Mouse (Mus musculus) monocyte, adult 5-6 weeks (primary cell): ENCODE data around the gene Prx. TPM values are rescaled to one million over a fixed set of nuclear protein-coding genes. Genes with fewer than 3 reads are reported as not detected.

ENCODE experiments used
- ATAC-seq: fragments of 153-309, 156-312 bp; replicated peaks from 2 replicates; pipeline ENCODE4 v1.8.0; 2017; ENCODE audit warnings: mild to moderate bottlenecking; ENCODE audit not compliant: low TSS enrichment, insufficient number of reproducible peaks, severe bottlenecking, poor library complexity, low FRiP score
- total RNA-seq: library from RNA; stranded (forward); fragments of 200-1000, 200-491, 200-594 nt; gene quantifications from 3 replicates; pipeline ENCODE4 v1.2.3, GENCODE M21; 2017

Prx gene
- 0.19 to 0.53 TPM (median 0.38 TPM) in 3 replicates for total RNA-seq

DNA sequence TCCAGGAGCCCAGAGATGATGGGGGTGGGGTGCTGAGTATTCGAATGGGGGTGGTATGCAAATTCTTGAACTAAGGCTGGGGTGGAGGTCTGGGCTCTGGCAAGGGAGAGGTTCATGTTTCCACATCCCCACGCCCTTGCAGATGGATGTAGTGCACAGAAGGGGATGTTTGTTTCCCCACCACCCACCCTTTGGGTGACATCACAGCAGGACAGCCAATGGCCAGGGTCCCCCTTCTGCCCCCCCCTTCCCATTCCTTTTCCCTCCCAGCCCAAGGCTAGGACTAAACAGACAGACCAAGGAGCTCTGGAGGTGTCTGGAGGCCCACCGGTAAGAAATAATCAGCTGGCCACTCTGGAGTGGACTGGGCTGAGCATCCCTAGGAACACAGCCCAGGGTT, at the start of gene Prx:
Prx (plus strand) TSS at position 289 of the 400 bp plus-strand sequence.
- no peak for ATAC-seq

DNA sequence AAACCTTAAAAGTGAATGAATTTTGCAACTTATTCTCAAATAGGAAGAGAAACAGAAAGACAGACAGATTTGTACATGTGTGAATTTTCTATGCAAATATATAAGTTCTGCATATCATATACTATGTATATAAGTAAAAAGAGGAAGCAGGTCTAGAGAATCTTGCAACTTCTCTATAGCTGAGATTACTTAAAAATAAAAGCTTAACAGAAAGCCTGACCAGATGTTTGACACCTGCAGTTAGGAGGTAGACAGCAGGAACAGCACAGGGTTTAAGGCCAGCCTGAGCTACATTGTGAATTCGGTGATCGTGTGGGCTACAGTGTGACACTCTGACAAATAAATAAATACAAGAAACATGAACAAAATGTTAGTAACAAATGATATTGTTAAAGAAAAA, 47.8 kb upstream of the Prx start:
- 0 out of 2 replicates have a peak, but pooled peaks have one; percentile 7 for ATAC-seq

DNA sequence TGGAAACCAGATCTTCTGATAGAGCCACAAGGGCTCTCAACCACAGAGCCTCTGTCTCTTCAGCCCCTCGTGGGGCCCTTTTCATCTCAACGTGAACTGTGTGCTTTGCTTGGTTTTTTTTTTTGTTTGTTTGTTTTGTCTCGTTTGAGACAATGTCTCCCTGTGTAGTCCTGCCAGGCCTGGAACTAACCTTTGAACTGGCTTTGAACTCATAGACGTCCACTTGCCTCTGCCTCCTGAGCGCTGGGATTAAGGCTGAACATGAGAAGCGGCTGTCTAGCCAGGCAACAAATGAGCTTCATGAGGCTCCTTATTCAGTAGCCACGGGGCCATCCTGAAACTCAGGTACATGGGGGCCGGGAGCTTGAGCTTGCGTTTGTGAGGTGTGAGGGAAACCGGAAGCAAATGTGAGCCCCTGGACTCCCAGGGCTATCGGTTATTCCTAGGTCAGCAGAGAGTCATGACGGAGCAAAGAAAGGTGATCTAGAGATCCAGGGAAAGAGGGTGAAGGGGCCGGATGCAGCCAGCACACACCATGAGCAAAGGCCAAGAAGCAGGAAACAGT, 46.8 kb upstream of the Prx start:
- no peak for ATAC-seq

DNA sequence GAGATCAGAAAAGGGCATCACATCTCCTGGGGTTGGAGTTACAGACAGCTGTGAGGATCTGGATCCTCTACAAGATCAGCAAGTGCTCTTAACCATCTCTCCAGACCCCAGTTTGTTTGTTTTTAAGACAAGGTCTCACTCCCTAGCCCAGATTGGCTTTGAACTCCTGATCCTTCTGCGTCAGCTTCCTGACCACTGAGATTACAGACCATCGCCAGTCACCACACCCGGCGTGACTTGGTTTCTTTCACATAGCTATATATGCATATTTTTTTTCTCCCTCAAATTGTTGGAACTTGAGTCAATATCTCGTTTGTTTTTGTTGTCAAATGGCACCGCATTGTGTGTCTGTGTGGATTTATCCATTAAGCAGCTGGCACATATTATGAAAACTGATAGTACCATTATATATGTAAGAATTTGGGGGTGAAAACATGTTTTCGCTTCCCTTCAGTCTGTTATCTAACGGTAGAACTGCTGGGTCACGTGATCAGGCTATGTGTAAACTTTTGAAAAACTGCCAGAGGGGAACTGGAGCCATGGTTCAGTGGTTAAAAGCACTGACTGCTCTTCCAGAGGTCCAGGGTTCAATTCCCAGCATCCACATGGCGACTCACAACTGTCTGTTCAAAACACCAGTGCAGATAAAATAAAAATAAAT, 44.5 kb upstream of the Prx start:
- no peak for ATAC-seq

DNA sequence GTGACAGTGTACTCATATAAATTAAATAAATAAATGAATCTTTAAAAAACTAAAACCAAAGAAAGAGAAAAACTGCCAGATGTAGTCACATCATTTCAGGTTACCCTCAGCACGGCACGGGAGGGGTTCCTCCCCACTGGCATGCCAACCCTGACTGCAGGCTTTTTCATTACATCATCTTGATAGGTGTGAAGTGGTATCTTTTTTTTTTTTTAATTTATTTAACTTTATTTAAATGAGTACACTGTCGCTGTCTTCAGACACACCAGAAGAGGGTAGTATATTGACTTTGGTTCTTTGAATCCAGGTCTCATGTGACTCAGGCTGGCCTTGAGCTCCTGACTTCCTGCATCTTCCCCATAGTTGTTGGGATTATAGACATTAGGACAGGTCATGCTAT, 43.9 kb upstream of the Prx start:
- no peak for ATAC-seq

DNA sequence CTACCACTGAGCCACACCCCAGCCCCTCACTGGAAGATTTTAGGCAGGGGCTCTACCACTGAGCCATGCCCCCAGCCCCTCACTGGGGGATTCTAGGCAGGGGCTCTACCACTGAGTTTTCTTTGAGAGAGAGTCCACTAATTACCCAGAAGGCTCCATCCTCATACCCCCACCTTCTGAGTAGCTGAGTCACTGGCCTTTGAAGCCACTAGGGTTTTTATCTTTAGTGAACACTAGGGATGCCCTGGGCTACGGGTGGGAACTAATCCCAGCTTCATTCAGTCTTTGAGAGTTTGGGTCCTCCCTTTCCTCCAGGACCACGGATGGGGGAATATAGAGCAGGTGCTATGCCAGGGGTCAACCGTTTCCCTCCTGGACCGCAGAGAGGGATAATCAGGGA, 40.5 kb upstream of the Prx start:
- no peak for ATAC-seq

DNA sequence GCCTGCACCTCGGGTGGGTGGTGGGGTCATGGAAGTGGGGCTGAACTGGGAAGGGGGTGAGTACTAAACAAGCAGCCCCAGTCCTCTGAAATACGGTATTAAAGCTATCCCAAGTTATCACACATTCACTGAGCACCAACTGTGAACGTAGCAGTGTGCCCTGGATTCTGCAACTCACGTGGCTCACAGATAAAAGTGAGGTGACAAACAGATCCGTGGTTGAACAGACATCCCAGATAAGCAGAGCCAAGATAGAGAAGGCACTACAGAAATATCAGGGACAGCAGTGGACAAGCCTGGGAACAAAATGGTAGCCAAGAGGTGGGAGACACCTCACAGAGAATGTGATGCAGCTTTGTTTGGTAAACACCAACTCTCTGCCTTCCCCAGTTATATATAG, 39.5 kb upstream of the Prx start:
- ATAC-seq: no peak

DNA sequence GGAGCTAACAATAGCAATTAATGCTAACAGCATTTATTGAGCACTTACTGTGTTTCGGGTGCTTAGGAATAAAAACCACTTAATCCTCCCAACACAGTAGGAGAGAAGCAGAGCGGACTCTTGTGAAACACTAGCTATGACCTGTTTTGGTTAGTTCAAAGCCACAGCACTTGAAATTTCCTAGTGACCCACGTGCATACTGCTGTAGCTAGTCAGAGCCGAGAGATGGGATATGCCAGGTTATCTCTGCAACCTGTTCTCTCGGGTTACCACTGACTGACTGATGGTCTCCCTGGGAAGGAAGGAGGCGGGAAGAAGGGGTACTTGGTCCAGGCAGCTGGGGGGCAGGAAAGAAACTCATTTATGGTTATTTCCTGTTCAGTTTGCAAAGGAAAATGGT, 38.6 kb upstream of the Prx start:
- ATAC-seq: no peak

DNA sequence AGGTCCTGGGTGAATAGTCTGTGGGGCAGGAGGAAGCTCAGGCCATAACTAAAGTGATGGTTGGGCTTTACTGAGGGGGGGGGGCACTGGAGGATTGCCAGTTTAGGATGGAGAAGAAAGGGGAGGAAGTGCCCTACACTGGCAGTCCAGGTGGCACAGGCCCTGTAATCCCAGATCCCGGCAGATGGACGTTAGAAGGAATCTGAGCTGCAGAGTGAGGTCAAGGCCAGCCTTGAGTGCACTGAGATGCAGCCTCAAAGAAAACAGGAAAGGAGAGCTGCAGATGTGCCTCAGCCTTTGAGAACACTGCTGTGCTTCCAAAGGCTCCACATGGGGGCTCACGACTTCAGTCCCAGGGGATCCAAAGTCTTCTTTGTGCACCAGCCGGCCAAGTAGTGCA, 31.5 kb upstream of the Prx start:
- ATAC-seq: no peak

DNA sequence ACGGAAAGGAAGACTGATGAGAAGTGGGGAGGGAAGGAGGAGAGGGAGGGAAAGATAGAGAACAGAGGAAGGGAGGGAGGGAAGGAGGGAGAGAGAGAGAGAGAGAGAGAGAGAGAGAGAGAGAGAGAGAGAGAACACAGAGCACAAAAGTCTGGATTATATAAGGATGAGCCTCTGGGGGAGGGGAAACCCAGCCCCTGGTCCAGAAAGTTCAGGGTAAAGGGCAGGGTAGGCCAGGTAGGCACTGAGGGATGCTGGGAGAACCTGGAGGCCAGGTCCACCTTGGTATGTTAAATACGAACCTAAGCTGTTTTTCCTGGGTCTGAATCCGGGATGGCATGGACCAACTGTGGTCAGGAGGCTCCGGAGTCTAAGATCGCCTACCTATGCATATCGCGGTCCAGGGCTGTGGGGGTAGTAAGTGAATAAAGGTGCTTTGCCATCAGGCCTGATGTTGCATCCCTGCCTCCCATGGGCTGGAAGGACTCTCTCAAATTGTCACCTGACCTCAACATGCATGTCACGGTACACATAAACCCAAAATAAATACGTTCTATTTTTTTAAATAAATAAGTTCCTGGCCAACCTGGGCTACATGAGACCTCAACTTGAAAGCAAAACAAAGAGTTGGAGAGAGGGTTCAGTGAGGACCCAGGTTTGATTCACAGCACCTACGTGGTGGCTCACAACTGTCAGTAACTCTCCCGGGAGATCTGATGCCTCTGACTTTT, 27.6 kb upstream of the Prx start:
- no peak for ATAC-seq

DNA sequence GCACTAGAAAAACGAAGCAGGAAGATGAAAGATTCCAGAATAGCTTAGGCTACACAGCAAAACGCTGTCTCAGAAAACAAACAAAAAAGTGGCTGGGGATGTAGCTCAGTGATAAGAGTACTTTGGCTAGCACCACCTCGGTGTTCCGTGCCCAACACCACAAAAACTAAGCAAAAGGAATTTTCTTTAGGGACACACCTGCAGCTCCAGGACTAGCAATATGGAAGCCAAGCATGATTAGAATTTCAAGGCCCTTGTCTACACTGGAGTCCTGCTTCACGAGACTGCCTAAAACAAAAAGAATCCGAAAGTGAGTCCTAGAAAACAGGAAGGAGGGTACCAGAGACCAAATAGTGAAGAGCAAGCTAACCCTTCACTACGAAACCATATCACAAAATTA, 26.5 kb upstream of the Prx start:
- no peak for ATAC-seq

DNA sequence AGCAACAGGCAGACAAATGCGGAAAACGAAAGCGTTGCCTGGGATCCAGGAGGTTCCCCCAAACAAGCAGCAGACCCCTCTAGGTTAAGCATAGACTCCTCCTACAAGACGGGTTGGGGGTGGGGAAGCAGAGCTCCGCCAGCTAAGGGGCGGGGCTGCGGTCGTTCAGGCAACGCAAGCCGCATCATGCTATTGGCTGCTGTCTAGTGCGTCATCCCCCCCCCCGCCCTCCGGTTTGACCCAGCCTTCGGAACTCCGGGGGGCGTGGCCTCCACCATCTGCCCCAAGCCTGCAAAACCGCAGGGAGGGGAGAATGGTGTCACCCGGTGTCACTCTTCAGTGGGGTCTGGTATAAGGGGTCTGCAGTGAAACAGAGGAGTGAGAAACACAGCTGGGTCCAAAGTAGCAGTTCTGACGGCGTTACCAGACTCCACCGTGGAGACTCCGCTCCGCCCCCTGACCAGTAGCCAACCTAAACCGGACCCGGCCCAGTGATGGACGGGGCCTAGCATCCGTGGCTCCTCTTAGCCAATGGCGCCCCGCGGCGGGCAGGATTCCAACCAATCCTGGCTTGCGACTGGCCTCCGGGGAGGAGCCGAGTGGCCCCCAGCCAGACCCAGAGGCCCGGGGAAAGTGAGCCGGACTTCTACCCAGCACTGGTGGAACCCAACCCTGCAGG, 25.8 kb upstream of the Prx start, which contains the start of gene Sertad3:
Sertad3 (plus strand) TSS at position 613 of the 679 bp plus-strand sequence.
- ATAC-seq: peak; percentile 80

DNA sequence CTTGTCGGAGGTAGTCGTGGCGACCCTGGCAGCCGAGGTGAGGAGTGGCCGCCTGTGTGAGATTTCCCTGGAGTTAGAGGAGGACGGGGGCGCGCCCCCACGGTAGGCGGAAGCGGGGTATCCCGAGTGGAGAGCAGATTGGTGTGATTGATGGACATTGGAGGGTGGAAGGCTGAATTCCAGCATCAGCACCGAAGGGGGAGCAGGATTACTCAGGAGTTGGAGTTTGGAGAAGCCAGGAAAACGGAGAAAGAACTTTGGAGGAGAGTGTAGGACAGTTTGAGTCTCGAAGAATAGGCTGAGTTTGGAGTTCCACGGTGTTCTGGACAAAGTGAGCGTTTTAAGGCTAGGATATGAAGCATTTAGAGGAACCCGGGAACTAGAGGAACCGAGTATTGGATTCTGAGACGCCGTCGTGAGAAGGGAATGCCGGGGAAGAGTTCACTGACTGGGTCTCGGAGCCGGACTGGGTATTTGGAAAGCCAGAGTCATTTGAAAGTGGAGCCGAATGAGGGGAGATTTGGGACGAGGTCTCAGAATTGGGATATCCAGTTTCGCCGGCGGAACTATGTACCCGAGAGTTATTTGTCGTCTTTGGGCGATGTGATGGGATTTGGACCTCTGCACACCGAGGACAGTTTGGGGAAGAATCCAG, 25.2 kb upstream of the Prx start:
- ATAC-seq: no peak

DNA sequence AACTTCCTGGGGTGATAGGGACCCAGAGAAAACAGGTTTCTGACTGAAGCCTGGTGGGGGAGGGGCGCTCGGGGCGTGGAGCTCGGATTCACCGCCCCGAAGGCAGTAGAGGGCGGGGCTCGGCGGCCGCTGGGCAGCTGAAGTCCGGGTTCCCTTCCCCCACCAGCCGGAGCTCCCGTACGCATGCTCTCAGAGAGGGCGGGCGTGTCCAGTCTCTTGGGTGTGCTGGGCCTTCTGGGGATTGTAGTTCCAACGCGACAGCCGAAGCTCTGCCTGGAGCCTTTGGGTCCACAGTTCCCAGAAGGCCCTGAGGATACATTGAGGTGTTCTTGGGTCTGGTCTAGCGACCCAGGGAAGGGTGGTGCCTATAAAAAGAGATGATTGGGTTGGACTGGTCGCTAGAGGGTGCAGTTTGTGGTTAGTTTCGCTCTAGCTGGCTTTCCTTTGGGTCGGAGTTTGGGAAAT, 24.6 kb upstream of the Prx start:
- ATAC-seq: peak; percentile 82

DNA sequence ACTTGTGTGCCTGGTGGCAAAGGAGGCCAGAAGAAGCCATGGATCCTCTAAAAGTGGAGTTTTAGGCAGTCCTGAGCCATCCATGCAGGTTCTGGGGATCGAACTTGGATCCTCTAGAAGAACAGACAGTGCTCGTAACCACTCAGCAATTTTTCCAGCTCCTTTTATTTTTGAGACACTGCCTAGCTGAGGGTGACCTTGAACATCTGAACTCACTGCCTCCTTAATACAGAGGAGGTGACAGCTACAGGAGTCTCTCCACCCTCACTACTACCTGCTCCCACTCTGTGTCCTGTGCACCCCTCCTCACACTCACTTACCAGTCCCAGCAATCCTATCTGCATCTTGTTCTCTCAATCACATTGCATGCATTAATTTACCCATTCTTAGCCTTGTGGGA, 23.5 kb upstream of the Prx start:
- no peak for ATAC-seq

DNA sequence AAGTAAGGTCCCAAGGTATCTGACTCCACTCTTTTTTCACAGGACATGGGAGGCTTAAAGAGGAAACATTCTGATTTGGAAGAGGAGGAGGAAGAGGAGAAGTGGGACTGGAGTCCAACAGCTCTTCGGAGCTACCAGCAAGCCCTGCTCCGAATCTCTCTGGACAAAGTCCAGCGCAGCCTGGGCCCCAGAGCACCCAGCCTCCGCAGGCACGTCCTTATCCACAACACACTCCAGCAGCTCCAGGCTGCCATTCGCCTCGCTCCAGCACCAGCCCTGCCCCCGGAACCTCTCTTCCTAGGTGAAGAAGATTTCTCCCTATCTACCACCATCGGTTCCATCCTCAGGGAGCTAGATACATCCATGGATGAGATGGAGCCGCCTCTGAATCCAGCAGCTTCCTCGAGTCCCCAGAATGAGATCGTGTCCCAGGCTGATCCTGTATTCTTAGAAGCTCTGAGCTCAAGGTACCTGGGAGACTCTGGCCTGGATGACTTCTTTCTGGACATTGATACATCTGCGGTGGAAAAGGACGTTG, 23.0 kb upstream of the Prx start:
- ATAC-seq: no peak

DNA sequence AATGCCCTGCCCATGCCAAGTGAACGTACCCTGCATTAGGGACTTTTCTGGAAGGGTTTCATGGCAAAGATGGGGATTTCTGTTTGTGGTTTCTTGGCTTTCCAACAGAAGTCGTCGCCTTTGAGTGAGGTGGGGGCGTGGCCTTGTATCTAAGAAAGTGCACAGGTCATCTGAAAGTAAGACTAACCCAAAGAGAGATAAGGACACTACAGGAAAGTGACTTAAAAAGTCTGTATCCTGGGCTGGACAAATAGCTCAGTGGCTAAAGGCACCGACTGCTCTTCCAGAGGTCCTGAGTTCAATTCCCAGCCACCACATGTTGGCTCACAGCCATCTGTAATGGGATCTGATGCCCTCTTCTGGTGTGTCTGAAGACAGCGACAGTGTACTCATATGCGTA, 20.6 kb upstream of the Prx start:
- ATAC-seq: no peak

DNA sequence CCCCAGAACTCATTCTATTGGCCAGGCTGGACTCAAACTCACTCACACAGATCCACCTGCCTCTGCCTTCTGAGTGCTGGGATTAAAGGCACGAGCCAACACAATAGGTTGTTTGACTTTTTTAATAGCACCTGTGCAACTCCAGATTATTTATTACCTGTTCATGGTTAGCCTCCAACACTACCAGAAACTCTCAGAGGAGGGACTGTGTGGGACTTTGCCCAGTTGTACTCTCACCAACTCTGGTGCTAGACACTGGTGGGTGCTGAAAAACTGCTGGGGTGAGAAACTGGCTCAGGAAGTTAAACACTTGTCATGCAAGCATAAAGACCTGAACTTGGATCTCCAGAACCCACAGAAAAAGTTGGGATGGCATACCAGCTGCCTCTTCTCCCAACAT, 19.4 kb upstream of the Prx start:
- ATAC-seq: no peak

DNA sequence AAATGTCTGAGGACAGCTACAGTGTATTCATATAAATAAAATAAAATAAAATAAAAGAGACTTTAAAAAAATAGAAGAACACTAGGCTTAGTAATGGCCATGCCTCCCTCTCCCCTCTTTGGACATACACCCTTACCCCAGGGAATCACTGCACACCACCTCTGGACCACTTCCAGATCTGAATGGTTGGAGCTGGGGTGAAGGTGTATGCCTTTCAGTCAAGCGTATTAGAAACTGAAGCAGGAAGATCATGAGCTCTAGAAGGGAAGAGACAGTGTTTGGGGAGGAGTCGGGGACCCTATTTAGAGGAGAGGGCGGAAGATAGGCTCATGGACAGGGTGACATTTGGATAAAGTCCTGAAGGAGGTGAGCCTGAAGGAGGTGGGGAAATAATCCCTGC, 18.6 kb upstream of the Prx start:
- no peak for ATAC-seq
